Mouse (Mus musculus) MEL (cell line): Measurements from ENCODE around the gene Pde7b. TPM values are rescaled to one million over a fixed set of nuclear protein-coding genes. Genes with fewer than 3 reads are reported as not detected.
A peak's percentile ranks its signal among the peaks of the same experiment; 100 is the strongest.

Experiments
- DNase-seq: peaks from one replicate; pipeline ENCODE4 v3.0.0; 2011; ENCODE audit warnings: low read depth, low spot score
- H3K27ac ChIP-seq: 2 replicates; pipeline ENCODE4 v1.5.1; 2012; ENCODE audit warnings: low read depth, mild to moderate bottlenecking, control low read depth, low read length, moderate library complexity; ENCODE audit not compliant: control insufficient read depth
- H3K27me3 ChIP-seq, 2 experiments: fragments of 150-350 bp in 1 of 2; sonication (generic) in 1 of 2; 2 replicates each; pipeline ENCODE4 v1.6.1; 2012; ENCODE audit warnings: low read length in 2 of 2, mild to moderate bottlenecking in 2 of 2, improper control_type of control experiment in 1 of 2, moderate library complexity in 1 of 2; ENCODE audit not compliant: insufficient read depth in 2 of 2, control insufficient read depth in 1 of 2
- H3K36me3 ChIP-seq, 2 experiments: 2 replicates each; pipeline ENCODE4 v1.6.1; 2012 to 2014; ENCODE audit warnings: low read length in 2 of 2, improper control_type of control experiment in 1 of 2, inconsistent platforms in 1 of 2, mild to moderate bottlenecking in 1 of 2; ENCODE audit not compliant: insufficient read depth in 2 of 2, control insufficient read depth in 1 of 2
- H3K4me1 ChIP-seq, 2 experiments: fragments of 150-350 bp in 1 of 2; sonication (generic) in 1 of 2; 2 replicates each; pipeline ENCODE4 v1.6.1; 2012; ENCODE audit warnings: low read length in 2 of 2, improper control_type of control experiment in 1 of 2, mild to moderate bottlenecking in 1 of 2; ENCODE audit not compliant: insufficient read depth in 2 of 2, control insufficient read depth in 1 of 2
- H3K4me3 ChIP-seq, 2 experiments: fragments of 150-350 bp in 1 of 2; sonication (generic) in 1 of 2; 2 replicates each; pipeline ENCODE4 v1.5.1; 2012; ENCODE audit warnings: low read depth in 2 of 2, low read length in 2 of 2, mild to moderate bottlenecking in 2 of 2, moderate library complexity in 2 of 2, control low read depth in 1 of 2, improper control_type of control experiment in 1 of 2; ENCODE audit not compliant: control insufficient read depth in 1 of 2, insufficient read depth in 1 of 2
- H3K79me2 ChIP-seq: 2 replicates; pipeline ENCODE4 v1.6.1; 2012; ENCODE audit warnings: mild to moderate bottlenecking, low read length, moderate library complexity; ENCODE audit not compliant: control insufficient read depth, poor library complexity, insufficient read depth
- H3K9ac ChIP-seq: 2 replicates; pipeline ENCODE4 v1.6.1; 2012; ENCODE audit warnings: low read depth, mild to moderate bottlenecking, control low read depth, low read length, moderate library complexity; ENCODE audit not compliant: control insufficient read depth, poor library complexity, severe bottlenecking
- H3K9me3 ChIP-seq: fragments of 150-350 bp; sonication (generic); replicated peaks from 2 replicates; pipeline ENCODE4 v1.6.1; 2012; ENCODE audit warnings: mild to moderate bottlenecking, low read length, improper control_type of control experiment, moderate library complexity; ENCODE audit not compliant: insufficient read depth
- ELF1 ChIP-seq: IDR thresholded peaks from 2 replicates; pipeline ENCODE4 v1.6.1; 2014; ENCODE audit warnings: low read depth, mild to moderate bottlenecking, inconsistent platforms, low read length, improper control_type of control experiment, moderate library complexity
- GATA1 ChIP-seq: IDR thresholded peaks from 2 replicates; pipeline ENCODE4 v1.6.1; 2011; ENCODE audit warnings: low read depth, low read length, improper control_type of control experiment
- HCFC1 ChIP-seq: IDR thresholded peaks from 2 replicates; pipeline ENCODE4 v1.6.1; 2012; ENCODE audit warnings: low read depth, mild to moderate bottlenecking, inconsistent platforms, low read length, improper control_type of control experiment, moderate library complexity
- MAFK ChIP-seq: IDR thresholded peaks from 2 replicates; pipeline ENCODE4 v1.6.1; 2011; ENCODE audit warnings: low read depth, mild to moderate bottlenecking, low read length, improper control_type of control experiment, borderline replicate concordance
- MXI1 ChIP-seq: IDR thresholded peaks from 2 replicates; pipeline ENCODE4 v1.6.1; 2011; ENCODE audit warnings: mild to moderate bottlenecking, low read depth, low read length, improper control_type of control experiment
- MYB ChIP-seq: IDR thresholded peaks from 2 replicates; pipeline ENCODE4 v1.6.1; 2011; ENCODE audit warnings: mild to moderate bottlenecking, low read depth, low read length, improper control_type of control experiment
- MYC ChIP-seq: IDR thresholded peaks from 2 replicates; pipeline ENCODE4 v1.6.1; 2011; ENCODE audit warnings: low read depth, mild to moderate bottlenecking, low read length, improper control_type of control experiment, moderate library complexity
- NELFE ChIP-seq: IDR thresholded peaks from 2 replicates; pipeline ENCODE4 v1.6.1; 2011; ENCODE audit warnings: low read depth, low read length, improper control_type of control experiment
- POLR2A ChIP-seq, 2 experiments: IDR thresholded peaks; 2 replicates each; pipeline ENCODE4 v1.6.1; 2011 to 2012; ENCODE audit warnings: low read length in 2 of 2, mild to moderate bottlenecking in 2 of 2, control low read depth in 1 of 2, improper control_type of control experiment in 1 of 2, low read depth in 1 of 2, moderate library complexity in 1 of 2; ENCODE audit not compliant: control insufficient read depth in 1 of 2, insufficient read depth in 1 of 2, poor library complexity in 1 of 2
- POLR2AphosphoS2 ChIP-seq: IDR thresholded peaks from 2 replicates; pipeline ENCODE4 v1.6.1; 2011; ENCODE audit warnings: low read length, improper control_type of control experiment
- POLR2AphosphoS5 ChIP-seq: IDR thresholded peaks from 2 replicates; pipeline ENCODE4 v1.6.1; 2012; ENCODE audit warnings: low read depth, borderline replicate concordance, mild to moderate bottlenecking, inconsistent platforms, low read length, moderate library complexity, mixed read lengths
- RAD21 ChIP-seq: IDR thresholded peaks from 2 replicates; pipeline ENCODE4 v1.6.1; 2011; ENCODE audit warnings: mild to moderate bottlenecking, low read depth, low read length, improper control_type of control experiment
- RCOR1 ChIP-seq: IDR thresholded peaks from 2 replicates; pipeline ENCODE4 v1.6.1; 2012; ENCODE audit warnings: low read depth, mild to moderate bottlenecking, inconsistent platforms, low read length, improper control_type of control experiment
- TCF12 ChIP-seq: IDR thresholded peaks from 2 replicates; pipeline ENCODE4 v1.6.1; 2014; ENCODE audit warnings: low read depth, mild to moderate bottlenecking, inconsistent platforms, low read length, improper control_type of control experiment, moderate library complexity
- UBTF ChIP-seq: IDR thresholded peaks from 2 replicates; pipeline ENCODE4 v1.6.1; 2012; ENCODE audit warnings: low read depth, mild to moderate bottlenecking, inconsistent platforms, low read length, improper control_type of control experiment, moderate library complexity, borderline replicate concordance; ENCODE audit not compliant: insufficient read depth
- USF1 ChIP-seq: IDR thresholded peaks from 2 replicates; pipeline ENCODE4 v1.6.1; 2014; ENCODE audit warnings: low read depth, mild to moderate bottlenecking, inconsistent platforms, low read length, improper control_type of control experiment, moderate library complexity
- USF2 ChIP-seq, 2 experiments: IDR thresholded peaks; 2 replicates each; pipeline ENCODE4 v1.6.1; 2011 to 2012; ENCODE audit warnings: improper control_type of control experiment in 2 of 2, low read length in 2 of 2, borderline replicate concordance in 1 of 2, inconsistent platforms in 1 of 2, low read depth in 1 of 2, mild to moderate bottlenecking in 1 of 2; ENCODE audit not compliant: insufficient read depth in 1 of 2
- ZC3H11A ChIP-seq: IDR thresholded peaks from 2 replicates; pipeline ENCODE4 v1.6.1; 2012; ENCODE audit warnings: low read depth, mild to moderate bottlenecking, inconsistent platforms, low read length, improper control_type of control experiment
- polyA plus RNA-seq, 2 experiments: library from polyadenylated mRNA; stranded (reverse) in 1 of 2; unstranded in 1 of 2; fragments of >175 nt in 1 of 2; fragments of >200 nt in 1 of 2; gene quantifications; 2 replicates each; pipeline versions ENCODE4 v1.2.1 to v1.2.4; 2012; ENCODE audit warnings: low replicate concordance in 2 of 2, low read depth in 1 of 2; ENCODE audit not compliant: insufficient read length in 2 of 2, insufficient read depth in 1 of 2, missing spikeins in 1 of 2
- total RNA-seq: library from RNA; depleted of rRNA; stranded (reverse); fragments of 300-350 nt; gene quantifications from 2 replicates; pipeline ENCODE4 v1.2.3, GENCODE M21; 2012

Gene Pde7b
- total and polyA plus RNA-seq, 3 experiments: 0.04 TPM; not detected in 2

DNA sequence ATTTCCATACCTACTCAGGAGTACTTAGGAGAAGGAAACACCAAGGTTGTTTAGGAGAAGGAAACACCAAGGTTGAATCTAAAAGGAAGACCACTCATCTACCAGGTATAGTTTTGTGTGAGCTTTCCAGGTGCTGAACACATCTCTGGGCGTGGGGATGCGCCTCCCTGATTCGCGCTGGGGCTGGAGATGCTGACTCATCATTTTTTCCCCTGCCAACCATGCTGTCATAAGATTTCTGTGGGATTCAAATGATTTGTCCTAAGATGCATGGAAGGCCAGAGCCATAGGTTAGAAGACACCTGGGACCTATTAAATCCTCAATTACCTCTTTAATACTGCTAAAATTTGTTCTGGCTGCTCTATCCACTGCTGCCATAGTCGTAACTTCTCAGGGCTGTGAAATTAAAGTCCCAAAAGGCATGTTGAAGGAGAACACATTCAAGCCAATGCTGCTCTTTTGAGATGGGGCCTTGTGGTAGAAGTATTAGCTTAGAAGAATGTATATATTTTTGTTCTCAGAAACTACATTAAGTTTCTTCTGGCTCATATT is 157.1 kb downstream of the Pde7b start:
- Histone ChIP-seq H3K4me1 (0 out of 4 replicates have a peak, but pooled peaks cover 0 to 2% of the 10 kb centered on the region in 2 experiments), H3K4me3 (no peak overlapping the region), H3K9me3 (no peaks in the 10 kb centered on the region), H3K27me3 (peaks cover 2 to 12% of the 10 kb centered on the region in 2 experiments), H3K27ac (no peak overlapping the region), H3K9ac (no peak overlapping the region)
- TF ChIP-seq RCOR1: no peak
- TF ChIP-seq POLR2AphosphoS2: no peak
- no peak for TF ChIP-seq MYC
- no peak for TF ChIP-seq POLR2A (IDR thresholded peaks at IDR 0.05; ENCODE audit: control insufficient read depth in 1 of 2, insufficient read depth in 1 of 2, low read depth in 1 of 2, low read length in 2 of 2, poor library complexity in 1 of 2)
- TF ChIP-seq MXI1: no peak
- TF ChIP-seq TCF12: no peak
- TF ChIP-seq MAFK: peak; percentile 84
- no peak for TF ChIP-seq HCFC1
- TF ChIP-seq, all 39 proteins: peak for 1
- DNase-seq: no peak
- Histone ChIP-seq H3K36me3 (no peaks in the 10 kb centered on the region), H3K79me2 (no peaks in the 10 kb centered on the region)

DNA sequence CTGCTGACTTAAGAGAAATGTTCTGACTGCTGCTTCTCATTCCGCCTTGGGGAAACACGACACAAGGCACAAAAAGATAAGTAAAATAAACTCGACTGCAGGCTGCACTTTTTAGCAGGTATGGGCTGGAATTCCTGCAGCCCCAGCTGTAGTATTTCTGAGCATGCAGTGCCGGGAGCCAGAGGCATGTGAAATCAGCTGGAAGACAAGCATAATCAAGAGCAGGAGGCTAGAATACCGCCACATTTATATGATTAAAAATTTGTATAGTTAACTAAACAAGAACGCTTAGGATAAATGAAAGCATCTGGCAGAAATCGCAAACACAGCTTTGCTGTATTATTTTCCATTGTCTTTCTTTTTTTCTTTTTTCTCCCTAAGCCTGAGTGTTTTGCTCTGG is 168.4 kb downstream of the Pde7b start:
- DNase-seq: no peak
- Histone ChIP-seq H3K9me3 (no peaks in the 10 kb centered on the region), H3K4me3 (no peak overlapping the region)
- TF ChIP-seq MYB (no peak), RAD21 (no peak), USF2 (IDR thresholded peaks at IDR 0.05; ENCODE audit: borderline replicate concordance in 1 of 2, insufficient read depth in 1 of 2, low read depth in 1 of 2, low read length in 2 of 2) (no peak), GATA1 (no peak), NELFE (no peak), ZC3H11A (no peak), UBTF (no peak), ELF1 (no peak), USF1 (no peak), POLR2AphosphoS5 (no peak)
- TF ChIP-seq, all 39 proteins: peak for 0
- no peaks in the 10 kb centered on the region for H3K36me3 ChIP-seq
- no peaks in the 10 kb centered on the region for H3K79me2 ChIP-seq
- no peak overlapping the region for H3K9ac ChIP-seq
- no peaks in the 10 kb centered on the region for H3K4me1 ChIP-seq
- H3K27ac ChIP-seq: no peak overlapping the region
- H3K27me3 ChIP-seq: peaks cover 2% of the 10 kb centered on the region in 2 experiments; a peak in 3 of 4 replicates
